Mouse (Mus musculus) thymus, postnatal 36 days (tissue): ENCODE data around the gene Hoxa13.

Experiments
- DNase-seq, 2 experiments: peaks; one replicate each; pipeline ENCODE4 v3.0.0; 2022; ENCODE audit warnings: mixed read lengths in 2 of 2

The Hoxa13 gene

GRCm38 (mm10) chr6:52220865-52221310, 39.8 kb downstream of the Hoxa13 start:
- DNase-seq, result no peak

DNA sequence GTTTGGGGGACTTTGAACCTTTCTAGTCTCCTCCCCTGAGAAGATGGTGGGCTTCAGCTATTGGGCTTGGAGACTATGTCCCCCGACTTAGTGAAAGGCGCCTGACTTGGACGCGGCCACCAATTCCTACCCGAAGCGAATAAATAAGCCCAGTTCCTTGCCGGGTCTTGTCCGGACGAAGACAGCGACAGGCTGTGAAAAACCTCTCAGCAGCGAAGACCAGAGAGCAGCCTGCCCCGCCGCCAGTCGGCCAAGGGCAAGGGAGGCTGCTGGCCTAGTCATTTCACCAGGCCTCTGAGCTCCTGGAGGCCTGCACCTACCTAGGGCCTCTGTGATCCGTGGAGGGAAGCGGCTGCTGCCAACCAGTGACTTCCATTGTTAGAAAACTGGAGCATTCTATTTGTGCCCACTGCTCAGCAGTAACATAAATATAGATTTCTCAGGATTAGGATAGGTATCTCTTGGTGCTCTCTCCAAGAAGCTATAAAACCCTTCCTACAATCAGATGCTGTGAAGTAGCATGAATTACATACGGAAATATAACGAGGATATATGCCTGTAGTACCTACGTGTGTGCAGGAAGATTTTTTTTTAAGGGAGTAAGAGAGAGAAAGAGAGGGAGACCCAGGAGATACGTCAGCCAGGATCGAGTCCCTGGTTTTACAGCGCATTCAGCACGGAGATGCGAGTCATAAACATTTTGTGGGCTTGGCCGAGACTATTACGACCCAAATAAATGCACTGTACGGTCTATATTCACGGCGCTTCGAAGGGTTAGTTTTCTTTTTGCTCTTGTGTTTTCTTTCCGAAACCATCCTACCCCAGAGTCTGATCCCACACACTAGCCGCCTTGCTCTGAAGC, 40.4 kb downstream of the Hoxa13 start:
- DNase-seq, result no peak

DNA sequence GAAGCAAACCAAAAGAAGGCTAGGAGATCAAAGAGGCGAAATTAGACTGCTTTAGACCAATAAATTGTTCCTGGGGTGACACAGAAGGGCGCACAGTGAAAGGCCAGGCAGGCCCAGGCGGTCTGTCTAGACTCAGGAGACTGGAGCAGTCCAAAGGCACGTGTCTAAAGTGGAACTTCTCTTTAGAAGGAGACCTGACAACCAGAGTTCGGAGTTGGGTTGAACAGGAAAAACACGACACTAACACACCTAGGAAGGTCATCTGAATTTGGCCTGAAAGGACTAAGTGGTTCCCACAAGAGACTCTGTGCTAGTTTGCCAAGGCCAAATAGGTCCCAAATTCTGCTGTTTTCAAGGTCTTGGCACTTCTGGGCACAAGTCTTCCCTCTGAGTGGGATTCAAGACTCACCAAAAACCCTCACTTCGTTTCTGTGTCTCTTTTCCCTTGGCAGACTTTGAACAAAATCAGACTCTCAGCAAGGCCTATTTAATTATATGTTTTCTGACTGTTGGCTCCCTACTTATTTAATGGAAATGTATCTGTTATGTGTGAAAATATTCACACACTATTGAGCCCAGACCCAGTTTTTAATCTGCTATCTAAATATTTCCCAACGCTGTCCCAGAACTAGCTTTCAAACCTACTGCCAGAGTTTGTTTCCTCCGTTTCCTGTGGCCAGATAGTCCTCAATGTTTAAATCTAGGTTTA, 41.3 kb downstream of the Hoxa13 start:
- no peak for DNase-seq

GRCm38 (mm10) chr6:52218643-52219215, 42.0 kb downstream of the Hoxa13 start:
- DNase-seq, result no peak

GRCm38 (mm10) chr6:52217895-52218642, 42.6 kb downstream of the Hoxa13 start:
- DNase-seq, result no peak

DNA sequence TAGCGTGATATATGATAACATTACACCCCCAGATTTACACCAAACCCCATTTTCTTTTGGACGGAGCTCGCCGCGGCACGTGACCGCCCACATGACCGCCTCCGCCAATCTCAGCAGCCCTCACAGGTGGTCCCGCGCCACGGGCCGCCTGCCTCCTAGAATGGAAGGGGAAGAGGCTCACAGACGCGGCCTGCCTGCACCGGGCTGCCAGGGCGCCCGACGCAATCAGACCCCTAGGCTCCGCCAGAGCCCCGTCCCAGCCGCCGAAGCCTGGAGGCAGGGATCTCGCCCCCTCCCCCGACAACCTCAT, 43.3 kb downstream of the Hoxa13 start:
- peak; percentile 62 to 80 for DNase-seq

DNA sequence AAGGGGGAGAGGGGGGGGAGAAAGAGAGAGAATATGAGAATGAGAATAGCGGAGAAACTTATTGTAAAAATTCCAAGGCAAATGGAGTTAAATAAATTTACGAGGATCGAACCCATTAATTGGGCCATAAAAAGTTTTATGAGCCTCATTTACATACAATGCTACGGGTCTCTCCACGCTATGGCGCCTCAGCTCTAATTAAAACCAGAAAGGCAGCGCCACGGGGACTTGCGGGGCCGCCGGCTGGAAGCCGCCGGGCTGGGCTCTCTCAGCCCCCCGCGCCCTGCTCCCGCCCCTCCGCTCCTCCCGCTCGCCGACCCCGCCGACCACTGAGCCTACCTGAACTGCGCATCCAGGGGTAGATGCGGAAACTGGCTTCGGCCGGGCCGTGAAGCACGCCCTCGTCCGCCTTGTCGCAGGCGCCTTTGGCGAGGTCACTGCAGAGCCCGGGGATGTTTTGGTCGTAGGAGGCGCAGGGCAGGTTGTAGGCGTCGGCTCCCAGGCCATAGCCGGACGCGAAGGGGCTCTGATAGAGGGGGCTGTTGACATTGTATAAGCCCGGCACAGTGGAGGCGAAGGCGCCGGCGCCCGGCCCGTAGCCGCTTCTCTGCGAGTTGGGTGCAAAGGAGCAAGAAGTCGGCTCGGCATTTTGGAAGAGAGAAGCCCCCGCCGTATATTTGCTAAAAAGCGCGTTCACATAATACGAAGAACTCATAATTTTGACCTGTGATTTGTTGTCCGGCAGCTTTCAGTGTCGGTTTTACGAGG, 43.8 kb downstream of the Hoxa13 start:
- peak in 1 of 2 experiments; percentile 24 for DNase-seq

DNA sequence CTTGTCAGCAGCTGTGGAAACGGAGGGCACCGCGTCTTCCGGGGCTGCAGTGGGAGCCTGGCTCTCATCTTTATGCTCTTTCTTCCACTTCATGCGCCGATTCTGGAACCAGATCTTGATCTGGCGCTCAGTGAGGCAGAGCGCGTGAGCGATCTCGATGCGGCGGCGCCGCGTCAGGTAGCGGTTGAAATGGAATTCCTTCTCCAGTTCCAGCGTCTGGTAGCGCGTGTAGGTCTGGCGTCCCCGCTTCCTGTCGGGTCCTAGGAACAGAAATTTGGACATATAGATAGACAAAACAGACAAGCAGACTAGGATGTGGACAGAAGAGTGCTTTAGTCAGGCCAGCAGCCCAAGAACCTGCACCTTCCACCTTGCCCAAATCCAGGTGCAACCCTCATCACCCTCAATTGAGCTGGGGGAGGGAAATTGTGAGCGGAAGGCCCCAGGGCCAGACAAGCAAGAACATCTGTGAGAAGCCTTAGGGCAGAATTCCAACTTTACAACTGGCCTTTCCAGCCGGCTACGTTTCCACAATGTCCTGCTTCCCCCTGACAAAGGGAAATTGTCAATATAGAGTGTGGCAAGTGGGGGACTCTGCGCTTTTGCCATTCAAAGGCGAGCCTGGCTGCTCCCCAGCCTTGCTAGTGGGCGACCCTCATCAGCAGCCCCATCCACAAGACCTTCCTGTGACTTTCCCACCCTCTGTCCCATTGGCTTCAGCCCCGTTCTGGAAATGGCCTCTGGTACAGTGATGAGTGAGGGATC, 44.7 kb downstream of the Hoxa13 start:
- DNase-seq, result peak in 1 of 2 experiments; percentile 6

DNA sequence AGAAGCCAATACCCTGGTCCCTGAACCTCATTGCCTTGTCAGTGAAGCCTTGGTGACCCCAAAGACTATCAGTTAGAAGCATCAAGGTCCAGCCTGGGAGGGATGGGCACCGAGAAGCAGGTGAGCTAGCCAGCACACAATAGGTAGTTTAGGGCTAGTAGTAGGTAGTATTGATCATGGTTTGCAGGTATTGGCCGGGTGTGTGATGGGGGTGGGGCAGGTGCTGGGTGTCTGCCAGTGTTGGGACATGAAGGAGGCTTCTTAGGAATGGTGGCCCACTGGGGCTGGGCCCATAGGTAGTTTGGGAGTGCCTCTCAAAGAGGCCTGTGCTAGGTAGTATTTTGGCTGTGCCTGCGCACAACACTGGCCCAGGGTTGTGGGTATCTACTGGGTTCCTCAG, 45.6 kb downstream of the Hoxa13 start:
- DNase-seq, result peak in 1 of 2 experiments; percentile 7

GRCm38 (mm10) chr6:52214271-52214670, 46.4 kb downstream of the Hoxa13 start:
- no peak for DNase-seq

GRCm38 (mm10) chr6:52213119-52213986, 47.3 kb downstream of the Hoxa13 start, which contains the start of the genes Hoxa3 and Gm28308:
TSS of gene Hoxa3 (minus strand) at chr6:52213336.
TSS of gene Gm28308 (minus strand) at chr6:52213339.
- peak in 1 of 2 experiments; percentile 17 for DNase-seq

DNA sequence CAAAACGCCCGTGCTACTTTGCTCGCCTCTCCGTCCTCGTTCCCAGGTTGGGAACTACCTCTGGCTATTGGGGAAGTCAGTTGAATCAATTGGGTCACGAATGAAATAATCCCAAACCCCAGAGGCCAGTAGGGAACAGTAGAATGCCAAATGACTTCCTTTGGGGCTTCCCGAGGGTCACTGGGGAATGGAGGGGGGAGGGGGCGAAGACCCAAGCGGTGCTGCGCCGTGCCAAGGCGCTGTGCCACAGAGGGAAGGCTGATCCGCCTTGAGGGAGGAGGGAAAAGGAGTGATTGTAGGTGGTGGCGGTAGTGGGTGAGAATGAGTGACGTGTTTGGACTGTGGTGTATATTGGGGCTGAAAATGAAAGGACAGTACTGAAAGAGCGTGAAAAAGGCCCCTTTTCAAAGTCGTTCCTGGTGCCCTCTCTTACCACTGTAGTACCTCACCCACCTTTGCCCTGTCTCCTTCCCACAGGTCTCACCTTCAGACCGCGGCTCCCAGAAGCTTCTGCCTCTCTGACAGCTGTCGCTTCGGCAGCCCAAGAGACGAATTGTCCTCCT, 48.0 kb downstream of the Hoxa13 start:
- DNase-seq, result peak in 1 of 2 experiments; percentile 7

GRCm38 (mm10) chr6:52211961-52212360, 48.7 kb downstream of the Hoxa13 start:
- peak in 1 of 2 experiments; percentile 11 for DNase-seq

GRCm38 (mm10) chr6:52211170-52211935, 49.3 kb downstream of the Hoxa13 start:
- DNase-seq, result peak; percentile 72 to 75

- DNase-seq, result no peak
Observed at GRCm38 (mm10) chr6:52209685-52210046, 51.0 kb downstream of the Hoxa13 start.

DNA sequence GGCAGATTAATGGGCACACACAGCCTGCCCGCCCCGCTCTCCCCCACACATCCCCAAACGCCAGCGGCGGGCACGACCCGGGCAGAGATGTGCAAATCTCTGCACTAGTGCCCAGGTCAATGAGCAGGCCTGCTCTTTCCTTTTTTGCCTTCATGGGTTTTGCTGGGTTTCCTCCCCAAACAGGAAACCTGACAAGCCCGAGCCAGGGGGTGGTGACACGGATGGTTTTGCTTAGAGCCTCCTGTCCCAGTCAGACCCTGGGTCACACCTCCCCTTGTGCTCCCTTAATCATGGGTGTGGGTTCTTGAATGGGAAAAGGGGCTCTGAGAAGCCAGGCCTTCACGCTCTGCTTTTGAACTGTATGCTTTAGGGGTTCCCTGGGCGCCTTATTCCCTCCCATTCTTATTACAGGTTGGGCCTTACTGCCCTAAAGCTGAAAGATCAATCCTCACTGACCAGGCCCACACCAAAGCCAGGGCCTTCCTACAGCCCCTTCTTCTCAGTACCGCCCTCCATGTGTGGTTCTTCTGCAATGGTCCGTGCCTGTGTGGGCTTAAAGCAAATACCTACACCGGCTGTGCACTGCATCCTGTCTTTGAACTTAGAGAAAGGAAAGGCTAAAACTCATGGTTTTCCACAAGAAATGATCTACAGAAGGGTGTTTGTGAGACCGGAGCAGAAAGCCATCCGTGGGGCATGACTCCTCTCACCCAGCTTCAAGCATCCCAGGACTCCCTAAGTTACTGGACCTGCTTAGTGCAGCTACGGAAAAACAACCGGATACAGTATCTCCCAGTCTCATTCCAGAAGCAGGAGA, 51.6 kb downstream of the Hoxa13 start:
- no peak for DNase-seq

GRCm38 (mm10) chr6:52208072-52208867, 52.4 kb downstream of the Hoxa13 start, which contains the start of gene Hoxa6:
TSS of gene Hoxa6 (minus strand) at chr6:52208722.
- no peak for DNase-seq
